Mouse (Mus musculus) ES-Bruce4 (cell line): ENCODE results near the gene Sft2d2.

Experiments used
- CTCF ChIP-seq: IDR thresholded peaks from one replicate; pipeline ENCODE4 v1.8.1; 2011; ENCODE audit warnings: low read depth, low read length
- EP300 ChIP-seq: IDR thresholded peaks from 2 replicates; pipeline ENCODE4 v1.6.1; 2011; ENCODE audit warnings: low read depth, low read length; ENCODE audit not compliant: insufficient read depth

GRCm38 (mm10) chr1:165193880-165194661, at the start of gene Sft2d2:
- TF ChIP-seq CTCF (no peak), EP300 (0 out of 2 replicates have a peak, but pooled peaks have one; percentile 23)
